Mouse (Mus musculus): ENCODE results near the gene Spdef. TPM values are rescaled to one million over a fixed set of nuclear protein-coding genes. Genes with fewer than 3 reads are reported as not detected.

Gene Spdef
- polyA plus RNA-seq, 1 experiment from 2014 or later, result 0.31 TPM

DNA sequence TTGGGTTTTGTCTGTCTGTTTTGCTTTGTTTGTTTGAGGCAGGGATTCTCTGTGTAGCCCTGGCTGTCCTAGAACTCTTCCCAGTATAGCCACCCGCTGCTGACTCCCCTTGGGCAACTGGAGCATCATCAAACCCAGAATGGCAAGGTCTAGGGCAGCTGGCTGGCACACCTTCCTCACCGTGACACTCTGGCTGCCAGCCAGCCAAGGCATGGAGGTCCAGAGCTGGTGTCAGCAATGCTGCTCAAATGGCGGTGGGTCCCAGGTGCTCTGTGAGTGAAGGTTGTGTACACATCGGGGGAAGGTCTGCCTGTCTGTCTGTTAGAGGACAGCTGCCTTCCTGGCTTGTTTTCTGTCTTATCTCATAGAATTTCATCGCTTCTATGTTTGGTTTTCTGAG lies 3.4 kb upstream of the Spdef start:
- no peak for ATAC-seq (ENCODE audit: low FRiP score, low TSS enrichment)
- H3K27ac ChIP-seq (ENCODE audit: low read length), result no peak overlapping the region
- H3K4me2 ChIP-seq (replicated peaks; ENCODE audit: low read depth, low read length), result no peak overlapping the region
- H3K4me3 ChIP-seq (ENCODE audit: low read length), result no peak overlapping the region
- no peaks in the 10 kb centered on the region for H3K36me3 ChIP-seq (ENCODE audit: insufficient read depth, low read length)
- no peaks in the 10 kb centered on the region for H3K4me1 ChIP-seq (ENCODE audit: insufficient read depth, low read length)
- no peaks in the 10 kb centered on the region for H3K27me3 ChIP-seq (ENCODE audit: insufficient read depth, low read length)
- WGBS, result 74% methylated on average over 5 of the region's 5 CpGs
- H3K9ac ChIP-seq (replicated peaks; ENCODE audit: low read length), result no peak overlapping the region
- 0 out of 2 replicates have a peak, but pooled peaks cover 3% of the 10 kb centered on the region for H3K9me3 ChIP-seq (ENCODE audit: low read length)

DNA sequence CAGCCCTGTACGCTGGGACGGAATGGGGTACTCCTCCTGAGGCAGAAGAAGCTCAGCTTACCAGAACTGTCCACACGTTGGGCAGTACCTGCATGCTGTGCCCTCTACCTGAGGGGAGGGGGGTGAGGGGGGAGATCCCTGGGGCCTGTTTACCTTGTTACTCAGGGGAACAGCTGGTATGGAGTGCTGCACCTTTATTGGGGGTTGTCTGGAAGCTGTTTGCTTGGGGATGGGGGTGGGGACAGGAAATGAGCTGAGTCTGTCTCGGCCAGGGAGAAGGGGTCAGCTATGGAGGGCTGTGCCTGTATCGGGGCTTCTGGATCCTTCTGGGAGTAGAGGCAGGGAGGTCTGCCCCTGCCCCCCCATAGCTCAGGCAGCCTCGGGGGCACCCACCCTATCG lies 2.2 kb downstream of the Spdef start:
- 0 out of 2 replicates have a peak, but pooled peaks cover 3% of the 10 kb centered on the region for H3K9me3 ChIP-seq (ENCODE audit: low read length)
- WGBS, result 32% methylated on average over 7 of the region's 7 CpGs
- no peak overlapping the region for H3K4me3 ChIP-seq (ENCODE audit: low read length)
- H3K27ac ChIP-seq (ENCODE audit: low read length), result no peak overlapping the region
- H3K27me3 ChIP-seq (ENCODE audit: insufficient read depth, low read length), result no peaks in the 10 kb centered on the region
- no peaks in the 10 kb centered on the region for H3K36me3 ChIP-seq (ENCODE audit: insufficient read depth, low read length)
- H3K9ac ChIP-seq (replicated peaks; ENCODE audit: low read length), result no peak overlapping the region
- no peak for ATAC-seq (ENCODE audit: low FRiP score, low TSS enrichment)
- no peak overlapping the region for H3K4me2 ChIP-seq (replicated peaks; ENCODE audit: low read depth, low read length)
- peaks cover 24% of the 10 kb centered on the region for H3K4me1 ChIP-seq (ENCODE audit: insufficient read depth, low read length)

- Histone ChIP-seq H3K9me3 (ENCODE audit: low read length) (0 out of 2 replicates have a peak, but pooled peaks cover 2% of the 10 kb centered on the region), H3K27ac (ENCODE audit: low read length) (peak overlapping the region; percentile 66), H3K4me3 (ENCODE audit: low read length) (no peak overlapping the region), H3K9ac (replicated peaks; ENCODE audit: low read length) (no peak overlapping the region; the same call in 1 of the 2 replicates), H3K27me3 (ENCODE audit: insufficient read depth, low read length) (no peaks in the 10 kb centered on the region), H3K4me1 (ENCODE audit: insufficient read depth, low read length) (peaks cover 24% of the 10 kb centered on the region), H3K36me3 (ENCODE audit: insufficient read depth, low read length) (no peaks in the 10 kb centered on the region), H3K4me2 (replicated peaks; ENCODE audit: low read depth, low read length) (peak overlapping the region; percentile 36)
- peak; percentile 68 for ATAC-seq (ENCODE audit: low FRiP score, low TSS enrichment)
- 13% methylated on average over 10 of the region's 10 CpGs for WGBS
These were observed 3.3 kb downstream of the Spdef start for GRCm38 (mm10) chr17:27725412-27725811.

- peak; percentile 68 for ATAC-seq (ENCODE audit: low FRiP score, low TSS enrichment)
- no peak overlapping the region for H3K4me3 ChIP-seq (ENCODE audit: low read length)
- peaks cover 24% of the 10 kb centered on the region for H3K4me1 ChIP-seq (ENCODE audit: insufficient read depth, low read length)
- H3K9ac ChIP-seq (replicated peaks; ENCODE audit: low read length), result no peak overlapping the region; the same call in 1 of the 2 replicates
- 23% methylated on average over 10 of the region's 10 CpGs for WGBS
- H3K36me3 ChIP-seq (ENCODE audit: insufficient read depth, low read length), result no peaks in the 10 kb centered on the region
- peak overlapping the region; percentile 66 for H3K27ac ChIP-seq (ENCODE audit: low read length)
- no peaks in the 10 kb centered on the region for H3K9me3 ChIP-seq (ENCODE audit: low read length)
- peak overlapping the region; percentile 36 for H3K4me2 ChIP-seq (replicated peaks; ENCODE audit: low read depth, low read length)
- H3K27me3 ChIP-seq (ENCODE audit: insufficient read depth, low read length), result no peaks in the 10 kb centered on the region
These were observed 3.7 kb downstream of the Spdef start for GRCm38 (mm10) chr17:27725011-27725410.

GRCm38 (mm10) chr17:27724327-27724726 lies 4.4 kb downstream of the Spdef start:
- WGBS, result 37% methylated on average over 3 of the region's 3 CpGs
- Histone ChIP-seq H3K4me2 (replicated peaks; ENCODE audit: low read depth, low read length) (no peak overlapping the region), H3K36me3 (ENCODE audit: insufficient read depth, low read length) (no peaks in the 10 kb centered on the region), H3K27me3 (ENCODE audit: insufficient read depth, low read length) (no peaks in the 10 kb centered on the region), H3K9me3 (ENCODE audit: low read length) (no peaks in the 10 kb centered on the region), H3K9ac (replicated peaks; ENCODE audit: low read length) (no peak overlapping the region), H3K4me1 (ENCODE audit: insufficient read depth, low read length) (peaks cover 24% of the 10 kb centered on the region), H3K4me3 (ENCODE audit: low read length) (no peak overlapping the region), H3K27ac (ENCODE audit: low read length) (no peak overlapping the region)
- ATAC-seq (ENCODE audit: low FRiP score, low TSS enrichment), result 0 out of 2 replicates have a peak, but pooled peaks have one; percentile 5

DNA sequence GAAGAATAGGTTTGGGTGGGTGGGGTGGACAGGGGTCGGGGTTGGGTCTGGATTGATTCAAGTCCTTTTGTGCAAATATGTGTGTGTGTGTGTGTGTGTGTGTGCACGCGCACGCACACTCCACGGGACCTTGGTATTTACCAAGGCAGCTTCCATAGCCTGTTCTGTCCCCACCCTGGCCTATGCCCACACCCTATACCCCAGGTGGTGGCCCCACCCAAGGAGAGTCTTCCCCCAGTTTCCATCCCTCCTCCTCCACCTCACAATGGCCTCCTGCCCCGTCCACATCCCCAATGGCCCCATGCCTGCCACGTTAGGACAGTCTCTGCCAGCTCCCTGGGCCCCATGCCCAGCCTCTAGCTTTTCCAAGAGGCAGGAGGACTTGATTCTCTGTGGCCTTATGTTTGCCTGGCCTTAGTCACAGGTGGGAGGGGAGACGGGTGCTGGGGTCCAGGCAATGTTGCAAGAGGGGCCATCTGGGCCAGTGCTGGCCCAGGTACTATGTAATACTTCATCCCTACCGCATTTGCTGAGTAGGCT lies 7.6 kb downstream of the Spdef start:
- 82% methylated on average over 9 of the region's 9 CpGs for WGBS

DNA sequence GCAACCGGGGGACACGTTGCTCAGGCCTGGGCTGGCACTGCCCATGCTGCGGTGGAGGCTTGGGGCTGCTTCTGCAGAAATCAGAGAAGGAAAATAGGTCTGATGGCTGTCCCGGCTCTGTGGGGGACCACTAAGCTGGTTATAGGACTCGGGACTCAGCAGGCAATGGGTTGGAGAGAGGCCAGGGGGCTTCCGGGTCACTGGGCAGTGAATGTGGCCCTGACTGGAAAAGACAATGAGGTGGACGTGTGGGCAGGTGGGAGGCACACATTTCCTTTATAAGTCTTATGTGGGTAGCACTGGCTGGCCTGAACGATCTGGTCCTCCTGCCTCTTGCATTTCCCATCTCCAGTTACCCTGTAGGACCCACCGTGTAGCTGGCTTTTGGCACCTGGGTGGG lies 8.4 kb downstream of the Spdef start:
- H3K4me2 ChIP-seq (replicated peaks; ENCODE audit: low read depth, low read length), result no peak overlapping the region
- no peak for ATAC-seq (ENCODE audit: low FRiP score, low TSS enrichment)
- peaks cover 8% of the 10 kb centered on the region for H3K4me1 ChIP-seq (ENCODE audit: insufficient read depth, low read length)
- no peak overlapping the region for H3K27ac ChIP-seq (ENCODE audit: low read length)
- no peaks in the 10 kb centered on the region for H3K9me3 ChIP-seq (ENCODE audit: low read length)
- no peak overlapping the region for H3K4me3 ChIP-seq (ENCODE audit: low read length)
- no peak overlapping the region for H3K9ac ChIP-seq (replicated peaks; ENCODE audit: low read length)
- 57% methylated on average over 9 of the region's 9 CpGs for WGBS
- H3K27me3 ChIP-seq (ENCODE audit: insufficient read depth, low read length), result no peaks in the 10 kb centered on the region
- no peaks in the 10 kb centered on the region for H3K36me3 ChIP-seq (ENCODE audit: insufficient read depth, low read length)

More for the DNA sequence above, 7.6 kb downstream of the Spdef start:
- no peak overlapping the region for H3K27ac ChIP-seq (ENCODE audit: low read length)
- H3K4me1 ChIP-seq (ENCODE audit: insufficient read depth, low read length), result peaks cover 16% of the 10 kb centered on the region
- H3K4me3 ChIP-seq (ENCODE audit: low read length), result no peak overlapping the region
- no peaks in the 10 kb centered on the region for H3K9me3 ChIP-seq (ENCODE audit: low read length)
- H3K27me3 ChIP-seq (ENCODE audit: insufficient read depth, low read length), result no peaks in the 10 kb centered on the region
- H3K36me3 ChIP-seq (ENCODE audit: insufficient read depth, low read length), result no peaks in the 10 kb centered on the region
- no peak for ATAC-seq (ENCODE audit: low FRiP score, low TSS enrichment)
- no peak overlapping the region for H3K4me2 ChIP-seq (replicated peaks; ENCODE audit: low read depth, low read length)
- H3K9ac ChIP-seq (replicated peaks; ENCODE audit: low read length), result no peak overlapping the region

- Histone ChIP-seq H3K27me3 (ENCODE audit: insufficient read depth, low read length) (no peaks in the 10 kb centered on the region), H3K9ac (replicated peaks; ENCODE audit: low read length) (no peak overlapping the region), H3K36me3 (ENCODE audit: insufficient read depth, low read length) (no peaks in the 10 kb centered on the region), H3K4me3 (ENCODE audit: low read length) (no peak overlapping the region), H3K27ac (ENCODE audit: low read length) (no peak overlapping the region), H3K9me3 (ENCODE audit: low read length) (no peaks in the 10 kb centered on the region), H3K4me2 (replicated peaks; ENCODE audit: low read depth, low read length) (no peak overlapping the region), H3K4me1 (ENCODE audit: insufficient read depth, low read length) (peaks cover under 1% of the 10 kb centered on the region)
- no peak for ATAC-seq (ENCODE audit: low FRiP score, low TSS enrichment)
- WGBS, result 74% methylated on average over 14 of the region's 14 CpGs
These were observed 9.1 kb downstream of the Spdef start for GRCm38 (mm10) chr17:27719663-27720062.

DNA sequence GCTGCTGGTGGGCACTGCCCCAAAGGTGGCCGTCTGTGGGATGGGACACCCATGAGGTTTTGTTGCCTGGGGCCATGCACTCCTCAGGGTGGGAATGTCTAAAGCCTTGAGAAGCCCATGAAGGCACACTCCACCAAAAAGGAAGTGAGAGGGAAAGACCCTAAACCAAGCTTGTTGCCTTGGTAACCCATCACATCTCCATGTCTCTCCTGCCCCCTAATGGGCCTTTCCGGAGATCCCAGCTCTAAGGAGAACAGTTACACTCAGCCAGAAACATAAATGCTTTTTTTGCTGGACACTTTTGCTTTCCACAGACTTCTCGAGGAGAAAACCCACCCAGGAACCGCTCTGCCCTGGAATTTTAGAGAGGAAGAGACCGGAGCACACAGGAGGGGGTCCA lies 10.5 kb downstream of the Spdef start:
- ATAC-seq (ENCODE audit: low FRiP score, low TSS enrichment), result no peak
- WGBS, result 65% methylated on average over 5 of the region's 5 CpGs

GRCm38 (mm10) chr17:27716804-27717203 lies 12.0 kb downstream of the Spdef start:
- Histone ChIP-seq H3K27ac (ENCODE audit: low read length) (no peak overlapping the region), H3K27me3 (ENCODE audit: insufficient read depth, low read length) (no peaks in the 10 kb centered on the region), H3K4me3 (ENCODE audit: low read length) (peak overlapping the region; percentile 37), H3K9me3 (ENCODE audit: low read length) (no peaks in the 10 kb centered on the region), H3K9ac (replicated peaks; ENCODE audit: low read length) (peak overlapping the region; percentile 55), H3K36me3 (ENCODE audit: insufficient read depth, low read length) (no peaks in the 10 kb centered on the region), H3K4me2 (replicated peaks; ENCODE audit: low read depth, low read length) (peak overlapping the region; percentile 53), H3K4me1 (ENCODE audit: insufficient read depth, low read length) (no peaks in the 10 kb centered on the region)
- 5% methylated on average over 16 of the region's 16 CpGs for WGBS
- peak; percentile 60 for ATAC-seq (ENCODE audit: low FRiP score, low TSS enrichment)

More for the DNA sequence above, 10.5 kb downstream of the Spdef start:
- Histone ChIP-seq H3K27me3 (ENCODE audit: insufficient read depth, low read length) (no peaks in the 10 kb centered on the region), H3K27ac (ENCODE audit: low read length) (no peak overlapping the region), H3K9me3 (ENCODE audit: low read length) (no peaks in the 10 kb centered on the region), H3K4me1 (ENCODE audit: insufficient read depth, low read length) (no peaks in the 10 kb centered on the region), H3K9ac (replicated peaks; ENCODE audit: low read length) (no peak overlapping the region), H3K36me3 (ENCODE audit: insufficient read depth, low read length) (no peaks in the 10 kb centered on the region), H3K4me2 (replicated peaks; ENCODE audit: low read depth, low read length) (no peak overlapping the region), H3K4me3 (ENCODE audit: low read length) (no peak overlapping the region)
